Mouse (Mus musculus): ENCODE measurements around the gene Serpina10.

DNA sequence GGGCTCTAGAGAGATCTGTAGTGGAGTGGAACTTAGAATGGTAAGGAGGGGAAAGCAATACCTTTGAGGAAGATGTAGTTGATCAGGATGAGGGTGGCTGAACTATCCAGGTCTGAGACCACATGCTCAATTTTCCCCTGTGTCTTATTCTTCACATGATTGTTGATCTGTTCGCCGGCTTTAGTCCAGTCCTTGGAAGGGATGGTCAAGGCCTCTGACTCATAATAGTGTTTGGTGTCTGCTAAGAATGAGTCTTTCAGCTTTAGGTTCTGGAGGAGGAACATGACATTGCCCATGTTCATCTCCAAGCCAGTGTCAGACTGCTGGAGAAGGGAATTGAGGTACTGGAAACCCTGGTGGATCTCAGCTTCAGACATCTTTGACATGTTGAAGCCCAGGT is 22.6 kb upstream of the Serpina10 start:
- no peak for TF ChIP-seq CTCF (IDR thresholded peaks at IDR 0.05; ENCODE audit: low read depth, low read length)
- no peak for TF ChIP-seq TAL1 (conservative IDR thresholded peaks at IDR 0.05; ENCODE audit: low read depth, low read length)
- no peak for TF ChIP-seq GATA1 (IDR thresholded peaks at IDR 0.05; ENCODE audit: borderline replicate concordance, low read length)
- no peak for TF ChIP-seq POLR2AphosphoS5 (IDR thresholded peaks at IDR 0.05; ENCODE audit: insufficient replicate concordance, low read depth, low read length)
- TF ChIP-seq GATA2 (IDR thresholded peaks at IDR 0.05; ENCODE audit: borderline replicate concordance, low read depth, low read length) = no peak
